Mouse (Mus musculus): ENCODE data around the gene Cyb5d1. TPM values are rescaled to one million over a fixed set of nuclear protein-coding genes. Genes with fewer than 3 reads are reported as not detected.
A peak's percentile ranks its signal among the peaks of the same experiment; 100 is the strongest.
"Not testable (repeated sequence)": the region's sequence is repeated elsewhere in the genome, so short reads cannot be mapped to it uniquely, and the experiment has no call there.

Cyb5d1 gene
- polyA plus RNA-seq, 1 experiment from 2014 or later = 43.7 TPM

DNA sequence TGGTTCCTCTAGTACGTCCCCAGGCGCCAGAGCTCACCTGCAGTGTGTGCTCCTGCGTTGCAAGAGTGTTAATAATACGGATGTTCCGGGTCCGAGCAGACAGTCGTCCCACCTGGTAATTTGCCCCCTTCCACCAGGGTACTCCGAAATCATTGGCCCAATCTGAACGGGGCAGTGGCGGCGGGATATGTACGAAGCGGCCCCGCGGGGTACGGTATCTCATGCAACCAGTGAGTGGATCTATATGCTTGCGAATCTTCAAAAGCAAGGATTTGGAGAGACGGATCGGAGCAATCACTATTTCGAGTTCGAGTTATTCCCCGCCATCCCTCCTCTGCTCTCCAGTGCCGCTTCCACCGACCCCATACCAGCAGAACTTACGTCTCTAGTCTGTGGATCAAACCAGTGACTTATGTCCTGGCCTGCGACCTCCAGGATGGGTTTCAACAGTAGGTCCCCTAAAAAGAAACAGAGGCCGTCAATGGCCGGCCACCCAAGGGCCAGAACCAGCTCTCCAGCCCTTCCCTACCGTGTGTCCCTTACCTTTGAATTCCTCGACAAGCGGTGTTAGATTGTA, 752 bp downstream of the Cyb5d1 start:
- H3K9me3 ChIP-seq (ENCODE audit: control insufficient read depth, low read length); H3K36me3 ChIP-seq (ENCODE audit: control insufficient read depth, insufficient read depth, low read length); H3K27me3 ChIP-seq (ENCODE audit: control insufficient read depth, insufficient read depth, low read length); H3K27ac ChIP-seq (ENCODE audit: low read depth, low read length); ATAC-seq (replicated peaks; ENCODE audit: low FRiP score): not testable (repeated sequence)
- H3K4me3 ChIP-seq (ENCODE audit: low read depth, low read length) = peak overlapping the region; percentile 67
- WGBS = 3% methylated on average over 31 of the region's 31 CpGs
- peak overlapping the region; percentile 92 for H3K9ac ChIP-seq (ENCODE audit: low read length)
- H3K4me2 ChIP-seq (ENCODE audit: low read depth, low read length, severe bottlenecking) = peak overlapping the region; percentile 77
- H3K4me1 ChIP-seq (replicated peaks; ENCODE audit: control insufficient read depth, insufficient read depth, low read length) = peaks cover 29% of the 10 kb centered on the region
- peak; percentile 61 for DNase-seq (ENCODE audit: low spot score)

DNA sequence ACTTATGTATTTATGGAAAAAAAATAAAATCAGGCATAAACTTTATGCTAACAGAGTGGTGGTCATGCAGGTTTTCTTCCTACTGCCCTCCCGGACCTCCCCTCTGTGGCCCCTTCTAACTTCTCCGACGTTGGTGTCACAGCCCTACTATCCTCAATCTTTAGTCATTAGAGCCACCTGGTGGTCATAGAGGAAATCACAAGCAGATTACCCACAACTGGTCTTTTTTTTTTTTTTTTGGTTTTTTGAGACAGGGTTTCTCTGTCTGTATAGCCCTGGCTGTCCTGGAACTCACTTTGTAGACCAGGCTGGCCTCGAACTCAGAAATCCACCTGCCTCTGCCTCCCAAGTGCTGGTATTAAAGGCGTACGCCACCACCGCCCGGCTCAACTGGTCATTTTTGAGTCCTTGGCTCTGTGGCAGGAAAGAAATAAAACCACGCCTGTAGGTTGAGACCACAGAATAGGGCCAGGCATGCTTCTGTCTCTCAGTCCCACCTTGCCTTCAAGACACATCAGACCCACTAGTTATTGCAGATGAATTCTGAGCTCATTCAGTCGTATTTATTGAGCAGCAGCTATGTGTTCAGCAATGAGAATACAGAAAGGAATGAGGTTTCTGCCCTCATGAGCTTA, 4.9 kb downstream of the Cyb5d1 start:
- ATAC-seq (replicated peaks; ENCODE audit: low FRiP score) = no peak
- no peak overlapping the region for H3K9ac ChIP-seq (ENCODE audit: low read length)

DNA sequence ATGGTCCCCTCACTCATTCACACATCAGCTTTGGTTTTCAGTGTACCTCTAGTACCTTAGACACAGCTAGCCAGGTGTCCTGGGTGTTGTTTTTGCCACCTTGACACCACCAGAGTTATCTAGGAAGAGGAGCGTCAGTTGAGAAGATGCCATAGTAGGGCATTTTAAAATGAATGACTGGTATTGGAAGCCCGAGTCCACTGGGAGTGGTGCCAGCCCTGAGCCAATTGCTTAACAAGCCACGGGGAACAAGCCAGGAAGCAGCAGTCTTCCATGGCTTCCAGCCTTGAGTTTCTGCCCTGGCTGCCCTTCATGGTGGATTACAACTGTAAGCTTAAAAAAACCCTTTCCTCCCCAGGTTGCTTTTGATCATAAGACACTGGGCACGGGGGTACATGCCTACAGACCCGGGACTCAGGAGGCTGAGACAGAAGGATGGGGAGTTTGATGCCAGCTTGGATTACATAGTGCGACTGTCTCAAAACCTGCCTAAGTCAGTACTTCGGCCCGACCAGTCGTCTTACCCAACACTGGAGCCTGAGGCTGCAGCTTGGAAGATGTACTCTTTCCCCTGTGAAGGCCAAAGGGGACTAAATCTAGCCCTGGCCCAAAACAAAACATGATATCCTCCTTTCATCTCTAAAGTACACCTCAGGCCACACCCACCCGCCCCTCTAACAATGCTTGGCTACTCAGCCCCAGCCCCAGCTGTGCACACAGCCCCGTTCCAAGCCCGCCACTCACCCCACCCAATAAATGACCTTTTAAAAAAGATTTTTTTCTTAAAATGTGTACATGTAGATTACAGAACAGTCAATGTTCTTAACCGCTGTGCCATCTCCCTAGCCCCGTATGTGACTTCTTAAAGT, 5.7 kb downstream of the Cyb5d1 start:
- no peak overlapping the region for H3K9ac ChIP-seq (ENCODE audit: low read length)
- H3K4me2 ChIP-seq (ENCODE audit: low read depth, low read length, severe bottlenecking) = no peak overlapping the region
- H3K4me1 ChIP-seq (replicated peaks; ENCODE audit: control insufficient read depth, insufficient read depth, low read length) = peaks cover 3% of the 10 kb centered on the region
- no peak for DNase-seq (ENCODE audit: low spot score)
- H3K27me3 ChIP-seq (ENCODE audit: control insufficient read depth, insufficient read depth, low read length) = no peaks in the 10 kb centered on the region
- H3K9me3 ChIP-seq (ENCODE audit: control insufficient read depth, low read length) = no peaks in the 10 kb centered on the region
- ATAC-seq (replicated peaks; ENCODE audit: low FRiP score) = no peak
- whole genome bisulfite sequencing = 67% methylated on average over 14 of the region's 14 CpGs
- no peak overlapping the region for H3K4me3 ChIP-seq (ENCODE audit: low read depth, low read length)
- H3K36me3 ChIP-seq (ENCODE audit: control insufficient read depth, insufficient read depth, low read length) = no peaks in the 10 kb centered on the region
- H3K27ac ChIP-seq (ENCODE audit: low read depth, low read length) = no peak overlapping the region

More for the DNA sequence above, 4.9 kb downstream of the Cyb5d1 start:
- peak; percentile 72 for DNase-seq (ENCODE audit: low spot score)
- Histone ChIP-seq H3K4me3 (ENCODE audit: low read depth, low read length) (no peak overlapping the region), H3K4me2 (ENCODE audit: low read depth, low read length, severe bottlenecking) (no peak overlapping the region), H3K9me3 (ENCODE audit: control insufficient read depth, low read length) (no peaks in the 10 kb centered on the region), H3K27ac (ENCODE audit: low read depth, low read length) (no peak overlapping the region), H3K4me1 (replicated peaks; ENCODE audit: control insufficient read depth, insufficient read depth, low read length) (peaks cover 3% of the 10 kb centered on the region), H3K36me3 (ENCODE audit: control insufficient read depth, insufficient read depth, low read length) (no peaks in the 10 kb centered on the region), H3K27me3 (ENCODE audit: control insufficient read depth, insufficient read depth, low read length) (no peaks in the 10 kb centered on the region)
- WGBS = 53% methylated on average over 10 of the region's 10 CpGs

DNA sequence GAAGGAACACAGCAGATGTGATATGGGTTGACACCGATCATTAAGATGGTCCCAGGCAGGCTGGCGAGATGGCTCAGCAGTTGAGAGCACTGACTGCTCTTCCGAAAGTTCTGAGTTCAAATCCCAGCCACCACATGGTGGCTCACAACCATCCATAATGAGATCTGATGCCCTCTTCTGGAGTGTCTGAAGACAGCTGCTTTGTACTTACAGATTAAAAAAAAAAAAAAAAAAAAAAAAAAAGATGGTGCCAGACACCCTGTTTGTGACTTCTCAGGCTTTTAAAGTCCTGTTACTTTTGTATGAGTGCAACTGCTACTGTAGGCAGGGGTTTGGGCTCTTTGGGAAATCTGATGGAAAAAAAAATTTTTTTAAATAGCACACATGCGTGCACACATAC, 6.8 kb downstream of the Cyb5d1 start:
- H3K27ac ChIP-seq (ENCODE audit: low read depth, low read length) = no peak overlapping the region
- DNase-seq (ENCODE audit: low spot score) (no peak), ATAC-seq (replicated peaks; ENCODE audit: low FRiP score) (no peak)
- H3K9me3 ChIP-seq (ENCODE audit: control insufficient read depth, low read length) = no peaks in the 10 kb centered on the region
- H3K9ac ChIP-seq (ENCODE audit: low read length) = no peak overlapping the region
- H3K4me2 ChIP-seq (ENCODE audit: low read depth, low read length, severe bottlenecking) = no peak overlapping the region
- H3K36me3 ChIP-seq (ENCODE audit: control insufficient read depth, insufficient read depth, low read length) = no peaks in the 10 kb centered on the region
- no peaks in the 10 kb centered on the region for H3K27me3 ChIP-seq (ENCODE audit: control insufficient read depth, insufficient read depth, low read length)
- H3K4me1 ChIP-seq (replicated peaks; ENCODE audit: control insufficient read depth, insufficient read depth, low read length) = no peaks in the 10 kb centered on the region
- WGBS = 95% methylated on average over 4 of the region's 4 CpGs
- H3K4me3 ChIP-seq (ENCODE audit: low read depth, low read length) = no peak overlapping the region

DNA sequence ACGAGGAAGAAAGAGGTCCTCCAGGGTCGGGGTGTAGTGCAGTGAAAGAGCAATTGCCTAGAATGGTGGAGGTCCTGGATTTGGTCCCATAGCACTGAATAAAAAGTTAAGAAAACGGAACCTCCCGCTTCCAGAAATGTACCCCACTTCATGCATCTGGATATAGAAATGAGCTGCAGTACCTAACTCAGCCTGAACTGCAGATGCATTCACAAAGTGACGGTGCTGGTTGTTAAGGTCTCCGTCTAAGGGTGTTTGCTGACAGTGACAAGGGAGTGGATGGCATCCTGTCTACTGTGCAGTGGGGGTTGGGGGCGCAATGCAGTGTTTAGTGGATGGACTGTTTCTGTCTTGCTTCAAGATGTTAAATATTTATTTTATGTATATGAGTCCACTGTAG, 8.7 kb downstream of the Cyb5d1 start:
- H3K4me3 ChIP-seq (ENCODE audit: low read depth, low read length) = no peak overlapping the region
- H3K27ac ChIP-seq (ENCODE audit: low read depth, low read length) = no peak overlapping the region
- H3K9ac ChIP-seq (ENCODE audit: low read length) = no peak overlapping the region
- H3K4me2 ChIP-seq (ENCODE audit: low read depth, low read length, severe bottlenecking) = no peak overlapping the region
- H3K27me3 ChIP-seq (ENCODE audit: control insufficient read depth, insufficient read depth, low read length) = no peaks in the 10 kb centered on the region
- H3K9me3 ChIP-seq (ENCODE audit: control insufficient read depth, low read length) = no peaks in the 10 kb centered on the region
- DNase-seq (ENCODE audit: low spot score) = no peak
- no peaks in the 10 kb centered on the region for H3K36me3 ChIP-seq (ENCODE audit: control insufficient read depth, insufficient read depth, low read length)
- ATAC-seq (replicated peaks; ENCODE audit: low FRiP score) = no peak
- 81% methylated on average over 7 of the region's 7 CpGs for WGBS
- H3K4me1 ChIP-seq (replicated peaks; ENCODE audit: control insufficient read depth, insufficient read depth, low read length) = no peaks in the 10 kb centered on the region

DNA sequence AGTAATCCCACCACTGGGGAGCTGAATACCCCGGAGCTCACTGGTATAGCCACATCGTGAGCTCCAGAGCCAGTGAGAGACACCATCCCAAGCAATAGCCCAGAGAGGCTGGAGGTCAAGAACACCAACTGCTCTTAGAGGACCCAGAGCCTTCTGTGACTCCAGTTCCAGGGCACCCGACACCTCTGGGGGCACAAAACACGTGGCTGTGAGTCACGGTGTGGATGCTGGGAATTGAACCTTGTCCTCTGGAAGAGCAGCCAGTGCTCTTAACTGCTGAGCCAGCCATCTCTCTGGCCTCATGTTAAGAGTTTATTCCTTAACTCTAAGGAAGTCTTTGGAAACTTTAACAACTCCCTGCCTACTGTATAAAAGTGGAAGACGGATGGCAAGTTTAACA, 10.5 kb downstream of the Cyb5d1 start:
- Histone ChIP-seq H3K4me2 (ENCODE audit: low read depth, low read length, severe bottlenecking) (no peak overlapping the region), H3K27me3 (ENCODE audit: control insufficient read depth, insufficient read depth, low read length) (no peaks in the 10 kb centered on the region), H3K27ac (ENCODE audit: low read depth, low read length) (no peak overlapping the region), H3K4me3 (ENCODE audit: low read depth, low read length) (no peak overlapping the region), H3K9ac (ENCODE audit: low read length) (no peak overlapping the region), H3K36me3 (ENCODE audit: control insufficient read depth, insufficient read depth, low read length) (no peaks in the 10 kb centered on the region), H3K4me1 (replicated peaks; ENCODE audit: control insufficient read depth, insufficient read depth, low read length) (no peaks in the 10 kb centered on the region), H3K9me3 (ENCODE audit: control insufficient read depth, low read length) (no peaks in the 10 kb centered on the region)
- WGBS = 90% methylated on average over 6 of the region's 6 CpGs
- ATAC-seq (replicated peaks; ENCODE audit: low FRiP score) (no peak), DNase-seq (ENCODE audit: low spot score) (no peak)

DNA sequence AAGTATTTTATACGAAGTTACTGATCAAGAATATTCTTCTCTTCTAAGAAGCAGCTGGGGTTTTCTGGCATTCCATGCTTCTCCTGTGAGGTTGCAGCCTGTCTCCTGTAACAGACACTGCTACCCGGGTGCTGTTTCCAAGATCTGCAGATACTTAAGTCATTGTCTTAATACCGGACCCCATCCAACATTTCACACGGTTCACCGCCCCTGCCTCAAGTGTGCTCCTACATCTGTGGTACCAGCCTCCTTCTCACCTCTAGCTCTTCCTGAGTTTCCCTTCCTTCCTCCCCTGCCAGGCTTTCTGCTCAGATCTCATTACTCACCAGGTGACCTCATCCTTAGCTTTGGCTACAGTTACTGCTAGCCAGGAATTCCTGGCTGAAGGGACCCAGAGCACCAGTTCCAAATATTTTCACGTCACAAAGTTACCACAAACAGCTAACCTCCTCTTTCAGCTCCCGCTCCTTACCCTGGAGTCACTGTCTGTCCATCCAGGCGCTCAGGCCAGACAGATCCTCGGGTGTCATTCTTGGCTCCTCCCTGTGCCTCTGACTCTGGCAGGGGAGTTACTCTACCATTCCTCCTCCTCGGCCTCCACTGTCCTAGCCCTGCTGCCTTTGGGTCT, 12.8 kb downstream of the Cyb5d1 start:
- H3K27ac ChIP-seq (ENCODE audit: low read depth, low read length) = no peak overlapping the region
- no peak overlapping the region for H3K9ac ChIP-seq (ENCODE audit: low read length)
- no peaks in the 10 kb centered on the region for H3K27me3 ChIP-seq (ENCODE audit: control insufficient read depth, insufficient read depth, low read length)
- H3K4me3 ChIP-seq (ENCODE audit: low read depth, low read length) = no peak overlapping the region
- DNase-seq (ENCODE audit: low spot score) = no peak
- H3K4me2 ChIP-seq (ENCODE audit: low read depth, low read length, severe bottlenecking) = no peak overlapping the region
- no peaks in the 10 kb centered on the region for H3K9me3 ChIP-seq (ENCODE audit: control insufficient read depth, low read length)
- ATAC-seq (replicated peaks; ENCODE audit: low FRiP score) = no peak
- H3K36me3 ChIP-seq (ENCODE audit: control insufficient read depth, insufficient read depth, low read length) = no peaks in the 10 kb centered on the region
- 77% methylated on average over 10 of the region's 10 CpGs for WGBS
- H3K4me1 ChIP-seq (replicated peaks; ENCODE audit: control insufficient read depth, insufficient read depth, low read length) = no peaks in the 10 kb centered on the region

DNA sequence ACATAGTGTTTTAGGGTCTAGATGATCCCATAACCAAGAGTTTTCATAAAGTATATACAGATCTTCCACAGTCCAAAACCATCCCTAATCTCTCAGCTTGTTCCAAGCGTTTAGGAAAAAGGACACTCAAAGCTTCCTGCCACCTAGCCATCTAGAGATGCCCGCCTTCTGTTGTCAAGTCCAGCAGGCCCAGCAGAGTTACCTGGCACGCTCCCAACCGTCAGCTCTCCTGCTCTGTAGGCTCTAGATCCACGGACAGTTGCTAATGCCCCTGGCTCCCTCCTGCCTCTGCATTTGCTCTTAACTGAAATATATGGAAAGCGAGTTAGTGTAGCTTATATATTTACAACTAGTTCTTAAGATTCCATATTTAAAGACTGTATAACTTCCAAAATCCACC, 14.1 kb downstream of the Cyb5d1 start:
- H3K9me3 ChIP-seq (ENCODE audit: control insufficient read depth, low read length) = no peaks in the 10 kb centered on the region
- ATAC-seq (replicated peaks; ENCODE audit: low FRiP score) = no peak
- H3K4me2 ChIP-seq (ENCODE audit: low read depth, low read length, severe bottlenecking) = no peak overlapping the region
- no peaks in the 10 kb centered on the region for H3K27me3 ChIP-seq (ENCODE audit: control insufficient read depth, insufficient read depth, low read length)
- H3K4me1 ChIP-seq (replicated peaks; ENCODE audit: control insufficient read depth, insufficient read depth, low read length) = no peaks in the 10 kb centered on the region
- no peak overlapping the region for H3K9ac ChIP-seq (ENCODE audit: low read length)
- H3K27ac ChIP-seq (ENCODE audit: low read depth, low read length) = no peak overlapping the region
- no peaks in the 10 kb centered on the region for H3K36me3 ChIP-seq (ENCODE audit: control insufficient read depth, insufficient read depth, low read length)
- no peak overlapping the region for H3K4me3 ChIP-seq (ENCODE audit: low read depth, low read length)
- WGBS = 84% methylated on average over 6 of the region's 6 CpGs
- DNase-seq (ENCODE audit: low spot score) = no peak
